Mouse (Mus musculus) monocyte, adult 2 months (primary cell): ENCODE measurements at regions not wholly inside any gene's neighbourhood (a gene's known extent, or its start where the extent isn't known, plus 50 kb on each side); places are given as distances from the start of the nearest gene placed in this dataset.

ENCODE experiments used
- DNase-seq, 2 experiments: peaks; one replicate each; pipeline ENCODE4 v3.0.0; 2022; ENCODE audit warnings: low spot score in 2 of 2, low read depth in 1 of 2

GRCm38 (mm10) chr14:24731872-24732525 is 245.1 kb downstream of the Rps24 start:
- DNase-seq, result no peak

GRCm38 (mm10) chr14:24733326-24733725 is 246.4 kb downstream of the Rps24 start:
- no peak for DNase-seq

- DNase-seq, result no peak
Measured at GRCm38 (mm10) chr14:24738869-24739268, 251.9 kb downstream of the Rps24 start.

GRCm38 (mm10) chr14:24744451-24744850 is 257.5 kb downstream of the Rps24 start:
- DNase-seq, result no peak

GRCm38 (mm10) chr14:24745730-24746129 is 258.8 kb downstream of the Rps24 start:
- no peak for DNase-seq

GRCm38 (mm10) chr14:24747471-24747795 is 260.5 kb downstream of the Rps24 start:
- DNase-seq, result no peak

GRCm38 (mm10) chr14:24747796-24748496 is 261.0 kb downstream of the Rps24 start:
- no peak for DNase-seq

GRCm38 (mm10) chr14:24748497-24748862 is 261.6 kb downstream of the Rps24 start:
- no peak for DNase-seq

GRCm38 (mm10) chr14:24749313-24749712 is 262.4 kb downstream of the Rps24 start:
- no peak for DNase-seq

- DNase-seq, result no peak
Measured at GRCm38 (mm10) chr14:24751227-24751626, 264.3 kb downstream of the Rps24 start.

GRCm38 (mm10) chr14:24754753-24755152 is 267.8 kb downstream of the Rps24 start:
- DNase-seq, result no peak

GRCm38 (mm10) chr14:24755426-24756117 is 268.6 kb downstream of the Rps24 start:
- DNase-seq, result no peak

GRCm38 (mm10) chr14:24757302-24757701 is 270.4 kb downstream of the Rps24 start:
- DNase-seq, result no peak

GRCm38 (mm10) chr14:24757843-24758242 is 270.9 kb downstream of the Rps24 start:
- DNase-seq, result no peak

- no peak for DNase-seq
Measured at GRCm38 (mm10) chr14:24760926-24761325, 274.0 kb downstream of the Rps24 start.

GRCm38 (mm10) chr14:24762468-24763274 is 275.7 kb downstream of the Rps24 start:
- DNase-seq, result no peak

GRCm38 (mm10) chr14:24763275-24763812 is 276.4 kb downstream of the Rps24 start:
- no peak for DNase-seq

GRCm38 (mm10) chr14:24763845-24764244 is 276.9 kb downstream of the Rps24 start:
- no peak for DNase-seq

GRCm38 (mm10) chr14:24766260-24766659 is 279.3 kb downstream of the Rps24 start:
- DNase-seq, result no peak

GRCm38 (mm10) chr14:24766690-24767089 is 279.8 kb downstream of the Rps24 start:
- DNase-seq, result no peak

- no peak for DNase-seq
Measured at GRCm38 (mm10) chr14:24767316-24767715, 280.4 kb downstream of the Rps24 start.
